Mouse (Mus musculus) B cell, adult 2 months (primary cell): ENCODE data around the gene Ralbp1.

Experiments used
- DNase-seq, 2 experiments: peaks; one replicate each; pipeline ENCODE4 v3.0.0; 2022

Gene Ralbp1

DNA sequence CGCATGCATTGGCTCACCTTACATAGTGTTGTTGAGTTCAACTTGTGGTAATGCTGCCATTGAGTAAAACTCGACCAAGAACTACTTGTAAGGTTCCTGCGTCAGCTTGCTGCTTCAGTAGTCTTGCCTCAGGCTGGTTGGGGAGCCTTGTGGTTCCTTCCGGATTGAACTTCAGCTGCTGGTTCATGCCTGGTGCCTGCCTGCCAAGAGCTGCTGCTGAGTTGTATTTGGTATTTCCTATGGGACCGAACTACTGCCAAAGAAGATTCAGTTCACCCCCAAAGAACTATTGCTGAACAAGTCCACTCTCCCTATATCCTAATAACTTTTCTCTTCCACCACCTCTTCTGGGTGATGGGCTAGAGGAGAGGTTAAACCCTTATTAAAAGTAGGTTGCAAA lies 3.9 kb upstream of the Ralbp1 start:
- DNase-seq = no peak

DNA sequence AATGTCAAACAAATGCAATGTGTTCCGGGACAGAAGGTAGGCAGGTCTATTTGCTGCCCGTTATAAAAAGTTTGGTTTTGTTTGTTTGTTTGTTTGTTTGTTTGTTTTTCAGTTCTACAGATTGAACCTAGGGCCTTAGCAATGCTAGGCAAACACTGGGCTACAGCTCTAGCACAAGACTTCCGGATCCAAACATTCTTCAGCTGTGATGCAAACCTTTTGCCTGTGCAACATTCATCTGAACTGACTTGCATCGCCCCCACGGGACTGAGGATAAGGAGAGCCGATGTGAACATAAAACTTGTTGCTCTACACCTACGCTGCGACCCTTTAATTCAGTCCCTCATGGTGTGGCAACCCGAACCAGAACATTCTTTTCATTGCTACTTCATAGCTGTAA lies 973 bp upstream of the Ralbp1 start:
- DNase-seq = no peak

DNA sequence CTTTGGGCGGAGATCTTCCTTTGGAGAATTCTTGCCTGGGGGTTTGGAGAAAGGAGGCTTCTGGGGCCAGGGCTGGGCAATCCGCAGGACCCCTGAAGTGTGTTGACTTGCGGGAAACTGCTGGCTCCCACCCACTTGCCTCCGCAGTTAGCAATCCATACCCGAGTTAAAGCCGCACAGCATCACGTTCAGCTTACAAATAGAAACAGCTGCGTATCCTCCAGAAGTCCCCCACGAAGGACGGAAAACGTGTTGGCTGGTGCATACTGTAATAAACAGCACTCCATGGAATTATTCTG lies 251 bp downstream of the Ralbp1 start:
- DNase-seq = no peak

DNA sequence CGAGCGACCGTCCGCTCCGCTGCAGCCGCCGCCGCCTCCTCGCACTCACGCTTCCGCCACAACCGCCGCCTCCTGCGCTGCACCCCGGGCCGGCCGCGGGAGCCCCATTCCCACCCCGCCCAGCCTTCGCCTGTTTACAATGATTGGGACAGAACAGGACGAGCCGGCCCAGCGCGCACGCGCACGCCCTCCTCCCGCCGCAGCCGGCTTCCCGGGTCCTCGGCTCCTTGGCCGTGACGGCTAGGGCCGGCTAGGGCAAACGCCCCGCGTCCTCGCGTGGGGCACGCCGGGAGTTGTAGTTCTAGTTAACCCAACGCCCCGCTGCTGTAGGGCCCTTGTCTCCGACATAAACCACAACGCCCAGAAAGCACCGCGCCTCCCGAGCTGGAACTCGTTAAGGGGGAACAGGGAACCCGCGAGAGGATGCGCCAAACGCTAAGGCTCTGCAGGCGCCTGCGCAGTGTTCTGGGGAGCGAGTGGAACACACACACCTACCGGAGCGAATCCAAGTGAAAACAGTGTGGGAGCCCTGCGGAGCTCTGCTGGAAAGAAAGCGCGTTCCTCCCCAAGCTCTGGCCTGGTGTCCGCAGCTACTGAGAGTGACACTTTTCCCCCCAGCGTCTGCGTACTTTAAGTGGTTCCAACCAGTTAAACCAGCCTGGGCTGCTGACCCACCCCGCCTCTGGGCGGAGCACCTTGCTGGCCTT lies 754 bp downstream of the Ralbp1 start:
- DNase-seq = peak; percentile 97 to 98

- peak; percentile 36 to 40 for DNase-seq
Observed at GRCm38 (mm10) chr17:65884061-65884669, 1.4 kb downstream of the Ralbp1 start.

GRCm38 (mm10) chr17:65877026-65877425 lies 8.6 kb downstream of the Ralbp1 start:
- DNase-seq = no peak

DNA sequence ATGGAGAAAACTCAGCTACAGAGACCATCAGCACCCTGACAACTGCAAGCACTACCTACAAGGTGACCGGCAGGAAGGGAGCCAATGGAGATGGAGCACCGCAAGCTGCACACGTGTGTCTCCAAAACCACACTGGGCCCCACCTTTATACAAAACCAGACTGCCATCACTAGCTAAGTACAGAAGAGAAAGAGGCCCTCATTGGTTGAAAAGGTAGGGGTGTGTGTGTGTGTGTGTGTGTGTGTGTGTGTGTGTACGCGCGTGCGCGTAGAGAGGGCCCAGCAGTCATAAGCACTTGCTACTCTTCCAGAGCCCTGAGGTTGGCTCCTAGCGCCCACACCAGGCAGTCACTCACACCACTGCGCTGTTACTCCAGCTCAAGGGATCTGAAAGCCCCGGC lies 11.8 kb downstream of the Ralbp1 start:
- DNase-seq = no peak

DNA sequence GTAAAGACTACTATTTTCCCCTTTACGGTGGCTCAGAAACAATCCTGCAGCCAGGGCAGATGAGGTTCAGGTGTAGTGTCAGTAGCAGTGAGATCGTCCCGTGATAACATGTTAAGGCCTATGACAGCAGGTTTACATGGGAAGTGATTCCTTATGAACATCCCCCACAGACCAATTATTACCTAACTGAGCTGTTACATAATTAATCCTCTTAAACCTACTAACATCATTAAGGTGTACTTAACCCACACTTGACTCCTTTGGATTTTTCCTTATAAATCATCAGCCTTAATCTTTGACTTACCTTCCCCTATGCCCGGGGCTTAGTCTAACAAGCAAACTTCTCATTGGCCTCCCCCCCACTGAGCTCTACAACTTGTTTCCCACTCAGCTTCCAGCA lies 12.4 kb downstream of the Ralbp1 start:
- no peak for DNase-seq

DNA sequence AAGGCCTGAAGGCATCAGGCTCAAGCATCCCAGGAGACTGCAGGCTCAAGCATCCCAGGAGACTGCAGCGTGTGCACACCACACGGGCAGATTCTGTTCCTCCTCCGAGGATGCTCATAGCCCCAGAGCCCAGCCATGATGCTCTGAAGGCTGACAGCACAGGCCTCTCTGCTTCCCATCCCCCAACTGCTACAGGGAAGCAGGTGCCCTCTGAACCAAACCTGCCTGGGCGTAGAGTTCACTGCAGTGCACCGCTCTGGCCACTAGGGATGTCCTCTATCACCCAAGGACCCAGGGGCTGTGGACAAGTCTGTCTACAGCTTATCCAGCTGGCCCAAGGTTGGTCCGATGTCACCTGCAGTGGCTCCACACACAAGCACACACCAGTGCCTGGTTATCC lies 12.9 kb downstream of the Ralbp1 start:
- peak; percentile 74 to 79 for DNase-seq

- DNase-seq = no peak
Observed at GRCm38 (mm10) chr17:65872051-65872450, 13.5 kb downstream of the Ralbp1 start.

- no peak for DNase-seq
Observed at GRCm38 (mm10) chr17:65871641-65872041, 14.0 kb downstream of the Ralbp1 start.

DNA sequence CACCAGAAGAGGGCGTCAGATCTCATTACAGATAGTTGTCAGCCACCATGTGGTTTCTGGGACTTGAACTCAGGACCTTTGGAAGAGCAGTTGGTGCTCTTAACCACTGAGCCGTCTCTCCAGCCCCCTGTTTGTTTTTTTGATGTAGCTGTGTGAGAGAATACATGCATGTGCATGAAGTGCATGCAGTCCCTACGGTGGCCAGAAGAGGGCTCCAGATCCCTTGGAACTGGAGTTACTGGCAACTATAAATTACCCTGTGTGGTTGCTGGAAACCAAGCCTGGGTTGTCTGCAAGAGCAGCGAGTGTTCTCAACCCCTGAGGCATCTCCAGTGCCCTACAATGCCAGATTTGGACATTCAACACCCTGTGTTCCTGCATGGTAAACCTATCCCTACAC lies 15.5 kb downstream of the Ralbp1 start:
- DNase-seq = peak; percentile 89 to 92

DNA sequence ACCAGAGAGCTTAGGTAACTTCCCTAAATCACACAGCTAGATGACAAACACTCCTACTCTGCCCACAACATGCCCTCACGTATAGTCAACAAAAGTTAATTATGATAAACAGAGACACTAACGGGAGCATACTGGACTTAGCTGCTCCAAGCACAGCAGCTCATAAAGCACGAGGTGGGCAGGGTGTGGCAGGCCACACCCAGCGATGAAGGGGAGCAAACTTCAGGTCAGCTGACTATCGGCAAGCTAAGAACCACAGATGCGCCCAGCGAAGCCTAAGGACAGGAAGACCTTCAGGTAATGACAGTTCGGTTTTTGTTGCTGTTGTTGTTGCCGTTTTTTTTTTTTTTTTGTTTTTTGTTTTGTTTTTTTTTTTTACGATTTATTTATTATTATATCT lies 15.9 kb downstream of the Ralbp1 start:
- no peak for DNase-seq

- no peak for DNase-seq
Observed at GRCm38 (mm10) chr17:65867996-65868395, 17.6 kb downstream of the Ralbp1 start.

- DNase-seq = no peak
Observed at GRCm38 (mm10) chr17:65866201-65866600, 19.4 kb downstream of the Ralbp1 start.

DNA sequence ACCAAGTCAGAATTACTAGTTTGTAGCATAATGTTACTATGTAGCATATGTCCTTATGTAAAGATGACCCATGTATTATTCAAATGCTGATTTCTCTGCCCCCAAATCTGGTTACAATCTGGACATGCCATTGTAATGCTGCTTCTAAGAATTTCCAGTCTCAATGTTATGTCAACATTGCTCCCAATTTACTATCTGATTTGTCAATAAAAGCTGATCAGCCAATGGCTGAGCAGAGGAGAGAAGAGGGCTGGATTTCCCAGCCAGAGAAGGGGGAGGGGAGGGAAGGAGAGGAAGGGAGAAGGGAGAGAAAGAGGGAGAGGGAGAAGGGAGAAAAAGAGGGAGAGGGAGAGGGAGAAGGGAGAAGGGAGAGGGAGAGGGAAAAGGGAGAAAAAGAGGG lies 20.3 kb downstream of the Ralbp1 start:
- no peak for DNase-seq

DNA sequence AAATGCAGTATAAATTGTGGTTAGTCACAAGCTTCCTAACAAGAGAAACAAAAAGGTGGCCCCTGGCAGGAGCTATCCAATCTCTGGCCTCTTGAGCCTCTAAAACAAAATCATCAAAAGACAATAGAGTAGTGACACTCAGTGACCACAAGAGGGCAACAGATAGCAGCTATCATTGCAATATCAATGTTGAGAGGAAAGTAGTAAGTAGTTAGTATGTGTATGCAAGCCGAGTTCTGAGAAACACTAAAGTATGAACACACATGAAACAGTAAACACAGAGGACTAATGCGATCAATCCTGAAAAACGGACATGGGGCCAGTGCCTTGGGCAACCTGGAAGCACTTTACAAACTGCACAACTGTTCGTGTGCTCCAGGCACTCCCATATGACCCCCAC lies 20.9 kb downstream of the Ralbp1 start:
- DNase-seq = peak; percentile 32 to 51

- DNase-seq = no peak
Observed at GRCm38 (mm10) chr17:65863830-65864229, 21.8 kb downstream of the Ralbp1 start.

GRCm38 (mm10) chr17:65862579-65862978 lies 23.0 kb downstream of the Ralbp1 start:
- peak; percentile 46 to 59 for DNase-seq

DNA sequence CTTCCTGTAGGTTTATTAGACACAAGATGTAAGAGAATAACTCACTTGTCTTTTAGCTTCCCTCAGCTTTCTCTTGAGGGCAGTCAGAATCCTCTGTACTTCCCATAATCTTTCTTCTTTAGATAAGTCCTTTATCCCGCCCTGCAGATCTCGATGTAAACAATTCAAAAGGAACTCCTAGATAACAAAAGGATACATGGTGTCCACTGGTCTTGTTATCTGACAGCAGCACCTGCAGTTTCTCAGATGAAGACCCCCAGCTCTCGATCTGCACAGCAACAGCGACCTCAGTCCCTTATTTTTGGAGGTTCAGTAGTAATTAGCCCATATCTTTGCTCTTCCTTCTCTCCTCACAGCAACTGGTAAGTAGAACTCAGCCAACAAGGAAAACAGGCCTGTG lies 28.0 kb downstream of the Ralbp1 start:
- no peak for DNase-seq

GRCm38 (mm10) chr17:65854006-65854405 lies 31.6 kb downstream of the Ralbp1 start:
- DNase-seq = no peak

DNA sequence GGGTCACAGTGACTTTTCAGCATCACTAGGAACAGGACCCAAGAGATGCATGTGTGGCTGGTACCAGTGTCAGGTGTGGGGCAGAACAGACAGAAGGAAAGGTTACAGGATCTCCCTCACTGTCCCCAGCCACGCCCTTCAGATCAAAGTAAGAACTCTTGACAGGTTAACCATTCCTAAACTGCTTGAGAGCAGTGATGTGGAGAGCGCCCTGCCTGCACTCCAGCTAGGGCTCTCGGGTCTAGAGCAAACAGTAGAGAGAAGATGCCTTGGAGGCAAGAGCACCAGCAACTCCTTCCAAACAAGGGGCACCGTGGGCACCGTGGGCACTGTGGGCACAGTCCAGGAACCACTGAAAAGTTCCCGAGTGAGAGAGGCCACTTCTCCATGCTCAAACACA lies 32.3 kb downstream of the Ralbp1 start:
- no peak for DNase-seq

- DNase-seq = no peak
Observed at GRCm38 (mm10) chr17:65851749-65852148, 33.8 kb downstream of the Ralbp1 start.

DNA sequence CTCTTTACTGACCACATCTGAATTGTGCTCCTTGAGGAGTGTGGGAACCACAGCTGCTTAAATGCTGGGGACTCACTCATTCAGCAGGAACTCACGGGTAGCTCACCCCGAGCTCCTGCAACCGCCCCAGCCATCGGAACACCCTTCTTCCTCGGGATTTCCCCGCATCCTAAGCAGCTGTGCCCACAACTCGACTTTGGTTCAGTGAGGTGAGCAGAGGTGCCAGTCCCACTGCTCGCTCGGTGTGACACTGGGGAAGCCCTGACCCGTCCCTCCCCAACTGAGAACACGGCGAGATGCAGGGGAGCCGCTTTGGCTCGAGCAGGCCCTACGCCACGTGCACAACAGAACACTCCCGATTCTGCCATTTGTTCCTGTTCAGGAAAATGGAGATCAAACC lies 35.1 kb downstream of the Ralbp1 start:
- no peak for DNase-seq
